In the genomic region with DNA sequence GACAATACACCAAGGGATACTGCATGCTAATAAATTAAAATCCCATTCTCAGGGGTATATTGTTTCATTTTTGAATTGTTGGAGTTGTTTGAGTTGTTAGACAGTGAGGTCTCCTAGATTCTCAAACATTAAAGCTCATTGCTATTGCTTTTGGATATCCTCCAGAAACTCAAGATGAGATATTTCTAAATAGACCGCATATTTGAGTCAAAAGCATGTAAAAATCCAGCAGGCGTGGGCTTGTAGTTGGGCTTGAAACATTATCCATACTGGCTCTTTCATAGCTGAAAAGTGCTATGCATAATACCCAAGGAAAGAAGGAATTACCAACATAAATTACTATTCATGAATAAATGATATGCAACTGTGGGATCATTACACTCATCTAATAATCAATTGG, we compare ENCODE assay signal across 26 mouse cellular contexts.
DNase-seq lines count a peak whose midpoint lies in the region; ATAC-seq and TF ChIP-seq lines count a peak whose summit lies in the region.
"Had no signal": no experiment of that assay in that cellular context is flagged by ENCODE, and none has a peak within 500 bp of the region (broad histone marks: within the 10 kb centered on the region; RNA-seq: fewer than 3 reads in every experiment).

No protein-coding gene starts in this region.

- H3K4me1 ChIP-seq in limb, embryonic 14.5 days (ENCODE audit: control insufficient read depth, insufficient read depth, low read length): no peaks in the 10 kb centered on the region
- H3K4me1 ChIP-seq in limb, embryonic 10.5 days: no peaks in the 10 kb centered on the region
- H3K4me1 ChIP-seq: embryonic facial prominence, embryonic 12.5 days; heart, embryonic 10.5 days; heart, embryonic 13.5 days had no signal

- no peak overlapping the region for H3K27ac ChIP-seq in limb, embryonic 14.5 days (replicated peaks; ENCODE audit: low read depth, low read length)
- H3K27ac ChIP-seq in limb, embryonic 10.5 days: no peak overlapping the region
- H3K27ac ChIP-seq: embryonic facial prominence, embryonic 12.5 days; gastrocnemius, adult 2 months; heart, adult 2 months; heart, embryonic 10.5 days; heart, embryonic 13.5 days; hindbrain, embryonic 14.5 days; hindbrain, postnatal 0 days had no signal

- no peak for ATAC-seq in limb, embryonic 14.5 days (ENCODE audit: low FRiP score, low read depth)
- ATAC-seq: forebrain, embryonic 14.5 days; forebrain, postnatal 0 days; hindbrain, postnatal 0 days; inflammation-experienced regulatory T-cells, adult 6 months; intestine, embryonic 16.5 days; Patski had no signal

- WGBS in limb, embryonic 14.5 days: 54% methylated on average over 2 of the region's 2 CpGs
- WGBS in limb, embryonic 10.5 days: 94% methylated on average over 2 of the region's 2 CpGs

- no peaks in the 10 kb centered on the region for H3K9me3 ChIP-seq in limb, embryonic 14.5 days (ENCODE audit: control insufficient read depth, low read length)
- no peaks in the 10 kb centered on the region for H3K9me3 ChIP-seq in limb, embryonic 10.5 days (replicated peaks)
- H3K9me3 ChIP-seq: embryonic facial prominence, embryonic 12.5 days; heart, embryonic 10.5 days; heart, embryonic 13.5 days had no signal

- peak; percentile 12 for DNase-seq in limb, embryonic 14.5 days (ENCODE audit: low spot score)
- DNase-seq in limb, embryonic 10.5 days (ENCODE audit: low spot score): no peak
- peak; percentile 12 for DNase-seq in Muller cell, postnatal 12 days (ENCODE audit: inconsistent ontology term)
- DNase-seq in brain, embryonic 14.5 days (ENCODE audit: low read depth): peak; percentile 3
- no peak for DNase-seq in ovary, postnatal 36 days (ENCODE audit: low spot score)
- DNase-seq in heart, adult 18-20 months: no peak
- DNase-seq: adrenal gland, adult 2 months; adrenal gland, postnatal 14 days; cerebellum, adult 18-20 months; cerebellum, adult 9-10 months; cerebellum, postnatal 14 days; forebrain, postnatal 0 days; gastrocnemius, adult 2 months; gastrocnemius, postnatal 14 days; heart, adult 2 months; heart, postnatal 14 days; heart, postnatal 4 days had no signal

- no peak overlapping the region for H3K9ac ChIP-seq in limb, embryonic 14.5 days (ENCODE audit: low read depth, low read length, severe bottlenecking)
- H3K9ac ChIP-seq: embryonic facial prominence, embryonic 12.5 days; forebrain, postnatal 0 days; heart, embryonic 13.5 days; hindbrain, embryonic 14.5 days had no signal

- no peak for TF ChIP-seq CTCF in brain, embryonic 14.5 days (IDR thresholded peaks at IDR 0.05; ENCODE audit: borderline replicate concordance, extremely low read depth, insufficient read depth, insufficient read length)

- no peaks in the 10 kb centered on the region for H3K36me3 ChIP-seq in limb, embryonic 14.5 days (ENCODE audit: control insufficient read depth, insufficient read depth, low read length)
- no peaks in the 10 kb centered on the region for H3K36me3 ChIP-seq in limb, embryonic 10.5 days
- H3K36me3 ChIP-seq: embryonic facial prominence, embryonic 12.5 days; heart, embryonic 10.5 days; heart, embryonic 13.5 days had no signal

- no peaks in the 10 kb centered on the region for H3K27me3 ChIP-seq in limb, embryonic 14.5 days (ENCODE audit: control insufficient read depth, insufficient read depth, low read length)
- no peaks in the 10 kb centered on the region for H3K27me3 ChIP-seq in limb, embryonic 10.5 days (ENCODE audit: low read depth, poor library complexity, severe bottlenecking)
- H3K27me3 ChIP-seq: embryonic facial prominence, embryonic 12.5 days; heart, embryonic 13.5 days; Patski had no signal

- H3K4me2 ChIP-seq in limb, embryonic 14.5 days (replicated peaks; ENCODE audit: low read depth, low read length, severe bottlenecking): no peak overlapping the region
- H3K4me2 ChIP-seq: embryonic facial prominence, embryonic 12.5 days; heart, embryonic 13.5 days; hindbrain, embryonic 14.5 days had no signal

- no peak overlapping the region for H3K4me3 ChIP-seq in limb, embryonic 14.5 days (replicated peaks; ENCODE audit: low read length)
- H3K4me3 ChIP-seq in limb, embryonic 10.5 days: no peak overlapping the region
- H3K4me3 ChIP-seq: embryonic facial prominence, embryonic 12.5 days; gastrocnemius, adult 2 months; heart, adult 2 months; heart, embryonic 10.5 days; heart, embryonic 13.5 days had no signal

- TF ChIP-seq POLR2A in limb, embryonic 14.5 days (IDR thresholded peaks at IDR 0.05; ENCODE audit: borderline replicate concordance, extremely low read depth, insufficient read depth, insufficient read length): no peak
- no peak for TF ChIP-seq POLR2A in brain, embryonic 14.5 days (IDR thresholded peaks at IDR 0.05; ENCODE audit: borderline replicate concordance, extremely low read depth, insufficient read depth, insufficient read length, poor library complexity, severe bottlenecking)

Comparison
In these comparisons a context has a peak if more than half of its experiments do, and no peak if none do; other contexts are left out.
1. DNase-seq: peak in limb, embryonic 14.5 days (single experiment), Muller cell, postnatal 12 days (single experiment) and brain, embryonic 14.5 days (single experiment); none in limb, embryonic 10.5 days (single experiment), ovary, postnatal 36 days (single experiment) and heart, adult 18-20 months (0 of 2).